Mouse (Mus musculus): ENCODE data around the gene Pbxip1. TPM values are rescaled to one million over a fixed set of nuclear protein-coding genes. Genes with fewer than 3 reads are reported as not detected.

Gene Pbxip1
- polyA plus RNA-seq, 1 experiment from 2014 or later = 8.2 TPM

GRCm38 (mm10) chr3:89402693-89403092 lies 33.8 kb upstream of the Pbxip1 start, which contains the start of gene Lenep:
Gene Lenep (minus strand): TSS chr3:89402793.
- Histone ChIP-seq H3K4me3 (ENCODE audit: low read depth, low read length) (no peak within 1 kb of the TSS), H3K9me3 (ENCODE audit: control insufficient read depth, low read length) (no peaks in the 10 kb centered on the region), H3K36me3 (ENCODE audit: control insufficient read depth, insufficient read depth, low read length) (peaks cover 15% of the 10 kb centered on the region), H3K4me2 (ENCODE audit: low read depth, low read length) (no peak within 1 kb of the TSS), H3K27ac (ENCODE audit: low read depth, low read length) (no peak within 1 kb of the TSS), H3K27me3 (ENCODE audit: control insufficient read depth, insufficient read depth, low read length) (no peaks in the 10 kb centered on the region), H3K9ac (replicated peaks; ENCODE audit: low read depth, low read length) (no peak within 1 kb of the TSS), H3K4me1 (ENCODE audit: control insufficient read depth, insufficient read depth, low read length) (no peaks in the 10 kb centered on the region)
- no peak for ATAC-seq (ENCODE audit: low read depth)
- 86% methylated on average over 5 of the region's 5 CpGs for WGBS

GRCm38 (mm10) chr3:89406887-89407286 lies 29.6 kb upstream of the Pbxip1 start:
- Histone ChIP-seq H3K27me3 (ENCODE audit: control insufficient read depth, insufficient read depth, low read length) (no peaks in the 10 kb centered on the region), H3K4me2 (ENCODE audit: low read depth, low read length) (no peak overlapping the region), H3K27ac (ENCODE audit: low read depth, low read length) (no peak overlapping the region), H3K4me1 (ENCODE audit: control insufficient read depth, insufficient read depth, low read length) (peaks cover 6% of the 10 kb centered on the region), H3K9me3 (ENCODE audit: control insufficient read depth, low read length) (no peaks in the 10 kb centered on the region), H3K36me3 (ENCODE audit: control insufficient read depth, insufficient read depth, low read length) (peaks cover 18% of the 10 kb centered on the region), H3K4me3 (ENCODE audit: low read depth, low read length) (no peak overlapping the region), H3K9ac (replicated peaks; ENCODE audit: low read depth, low read length) (no peak overlapping the region)
- WGBS = 90% methylated on average over 6 of the region's 6 CpGs
- ATAC-seq (ENCODE audit: low read depth) = no peak

- H3K36me3 ChIP-seq (ENCODE audit: control insufficient read depth, insufficient read depth, low read length) = peaks cover 12% of the 10 kb centered on the region
- no peak overlapping the region for H3K27ac ChIP-seq (ENCODE audit: low read depth, low read length)
- no peak overlapping the region for H3K4me2 ChIP-seq (ENCODE audit: low read depth, low read length)
- H3K9ac ChIP-seq (replicated peaks; ENCODE audit: low read depth, low read length) = no peak overlapping the region
- no peaks in the 10 kb centered on the region for H3K27me3 ChIP-seq (ENCODE audit: control insufficient read depth, insufficient read depth, low read length)
- peaks cover 6% of the 10 kb centered on the region for H3K4me1 ChIP-seq (ENCODE audit: control insufficient read depth, insufficient read depth, low read length)
- 65% methylated on average over 16 of the region's 16 CpGs for WGBS
- ATAC-seq (ENCODE audit: low read depth) = no peak
- no peaks in the 10 kb centered on the region for H3K9me3 ChIP-seq (ENCODE audit: control insufficient read depth, low read length)
- no peak overlapping the region for H3K4me3 ChIP-seq (ENCODE audit: low read depth, low read length)
Observed at GRCm38 (mm10) chr3:89408448-89408847, 28.1 kb upstream of the Pbxip1 start.

GRCm38 (mm10) chr3:89409701-89410100 lies 26.8 kb upstream of the Pbxip1 start:
- H3K4me2 ChIP-seq (ENCODE audit: low read depth, low read length) = no peak overlapping the region
- no peaks in the 10 kb centered on the region for H3K9me3 ChIP-seq (ENCODE audit: control insufficient read depth, low read length)
- H3K9ac ChIP-seq (replicated peaks; ENCODE audit: low read depth, low read length) = no peak overlapping the region
- H3K36me3 ChIP-seq (ENCODE audit: control insufficient read depth, insufficient read depth, low read length) = peaks cover 4% of the 10 kb centered on the region; the same call in 1 of the 2 replicates
- no peaks in the 10 kb centered on the region for H3K27me3 ChIP-seq (ENCODE audit: control insufficient read depth, insufficient read depth, low read length)
- ATAC-seq (ENCODE audit: low read depth) = no peak
- no peak overlapping the region for H3K27ac ChIP-seq (ENCODE audit: low read depth, low read length)
- no peak overlapping the region for H3K4me3 ChIP-seq (ENCODE audit: low read depth, low read length)
- peaks cover 6% of the 10 kb centered on the region for H3K4me1 ChIP-seq (ENCODE audit: control insufficient read depth, insufficient read depth, low read length)
- WGBS = 96% methylated on average over 3 of the region's 3 CpGs

- 73% methylated on average over 10 of the region's 10 CpGs for WGBS
- H3K27ac ChIP-seq (ENCODE audit: low read depth, low read length) = peak overlapping the region; percentile 69; the same call in 1 of the 2 replicates
- H3K27me3 ChIP-seq (ENCODE audit: control insufficient read depth, insufficient read depth, low read length) = no peaks in the 10 kb centered on the region
- H3K4me2 ChIP-seq (ENCODE audit: low read depth, low read length) = peak overlapping the region; percentile 86
- H3K9ac ChIP-seq (replicated peaks; ENCODE audit: low read depth, low read length) = peak overlapping the region; percentile 52
- no peak for ATAC-seq (ENCODE audit: low read depth)
- no peaks in the 10 kb centered on the region for H3K9me3 ChIP-seq (ENCODE audit: control insufficient read depth, low read length)
- peak overlapping the region; percentile 42 for H3K4me3 ChIP-seq (ENCODE audit: low read depth, low read length)
- H3K4me1 ChIP-seq (ENCODE audit: control insufficient read depth, insufficient read depth, low read length) = peaks cover 6% of the 10 kb centered on the region
- H3K36me3 ChIP-seq (ENCODE audit: control insufficient read depth, insufficient read depth, low read length) = peaks cover 10% of the 10 kb centered on the region; the same call in 1 of the 2 replicates
Observed at GRCm38 (mm10) chr3:89410864-89411263, 25.6 kb upstream of the Pbxip1 start.

GRCm38 (mm10) chr3:89411490-89412393 lies 24.8 kb upstream of the Pbxip1 start, which contains the start of gene Flad1:
Gene Flad1 (minus strand): TSS chr3:89411870.
- Histone ChIP-seq H3K9ac (replicated peaks; ENCODE audit: low read depth, low read length) (peak within 1 kb of the TSS; percentile 52), H3K27ac (ENCODE audit: low read depth, low read length) (peak within 1 kb of the TSS; percentile 69), H3K9me3 (ENCODE audit: control insufficient read depth, low read length) (no peaks in the 10 kb centered on the region), H3K36me3 (ENCODE audit: control insufficient read depth, insufficient read depth, low read length) (peaks cover 12% of the 10 kb centered on the region; the same call in 1 of the 2 replicates), H3K4me2 (ENCODE audit: low read depth, low read length) (peak within 1 kb of the TSS; percentile 86), H3K4me3 (ENCODE audit: low read depth, low read length) (peak within 1 kb of the TSS; percentile 42), H3K27me3 (ENCODE audit: control insufficient read depth, insufficient read depth, low read length) (no peaks in the 10 kb centered on the region), H3K4me1 (ENCODE audit: control insufficient read depth, insufficient read depth, low read length) (peaks cover 8% of the 10 kb centered on the region)
- WGBS = 6% methylated on average over 28 of the region's 28 CpGs
- ATAC-seq (ENCODE audit: low read depth) = peak; percentile 99

GRCm38 (mm10) chr3:89416158-89416557 lies 20.3 kb upstream of the Pbxip1 start:
- Histone ChIP-seq H3K36me3 (ENCODE audit: control insufficient read depth, insufficient read depth, low read length) (peaks cover 10% of the 10 kb centered on the region; the same call in 1 of the 2 replicates), H3K27ac (ENCODE audit: low read depth, low read length) (no peak overlapping the region), H3K27me3 (ENCODE audit: control insufficient read depth, insufficient read depth, low read length) (no peaks in the 10 kb centered on the region), H3K9ac (replicated peaks; ENCODE audit: low read depth, low read length) (no peak overlapping the region), H3K4me2 (ENCODE audit: low read depth, low read length) (no peak overlapping the region), H3K4me3 (ENCODE audit: low read depth, low read length) (no peak overlapping the region), H3K4me1 (ENCODE audit: control insufficient read depth, insufficient read depth, low read length) (peaks cover 17% of the 10 kb centered on the region), H3K9me3 (ENCODE audit: control insufficient read depth, low read length) (no peaks in the 10 kb centered on the region)
- WGBS = 97% methylated on average over 8 of the region's 8 CpGs
- no peak for ATAC-seq (ENCODE audit: low read depth)

GRCm38 (mm10) chr3:89417131-89417530 lies 19.4 kb upstream of the Pbxip1 start:
- no peak for ATAC-seq (ENCODE audit: low read depth)
- H3K27ac ChIP-seq (ENCODE audit: low read depth, low read length) = peak overlapping the region; percentile 52; the same call in 1 of the 2 replicates
- no peaks in the 10 kb centered on the region for H3K9me3 ChIP-seq (ENCODE audit: control insufficient read depth, low read length)
- H3K4me1 ChIP-seq (ENCODE audit: control insufficient read depth, insufficient read depth, low read length) = peaks cover 23% of the 10 kb centered on the region
- H3K4me2 ChIP-seq (ENCODE audit: low read depth, low read length) = peak overlapping the region; percentile 71
- WGBS = 30% methylated on average over 2 of the region's 2 CpGs
- H3K4me3 ChIP-seq (ENCODE audit: low read depth, low read length) = peak overlapping the region; percentile 56
- H3K9ac ChIP-seq (replicated peaks; ENCODE audit: low read depth, low read length) = peak overlapping the region; percentile 28; the same call in 1 of the 2 replicates
- no peaks in the 10 kb centered on the region for H3K27me3 ChIP-seq (ENCODE audit: control insufficient read depth, insufficient read depth, low read length)
- peaks cover 10% of the 10 kb centered on the region; the same call in 1 of the 2 replicates for H3K36me3 ChIP-seq (ENCODE audit: control insufficient read depth, insufficient read depth, low read length)

GRCm38 (mm10) chr3:89417840-89418169 lies 18.7 kb upstream of the Pbxip1 start:
- under 1% methylated on average over 20 of the region's 20 CpGs for WGBS
- H3K36me3 ChIP-seq (ENCODE audit: control insufficient read depth, insufficient read depth, low read length) = peaks cover 10% of the 10 kb centered on the region; the same call in 1 of the 2 replicates
- H3K9ac ChIP-seq (replicated peaks; ENCODE audit: low read depth, low read length) = peak overlapping the region; percentile 28; the same call in 1 of the 2 replicates
- H3K27me3 ChIP-seq (ENCODE audit: control insufficient read depth, insufficient read depth, low read length) = no peaks in the 10 kb centered on the region
- peak; percentile 57 for ATAC-seq (ENCODE audit: low read depth)
- H3K4me2 ChIP-seq (ENCODE audit: low read depth, low read length) = peak overlapping the region; percentile 71
- no peaks in the 10 kb centered on the region for H3K9me3 ChIP-seq (ENCODE audit: control insufficient read depth, low read length)
- peaks cover 23% of the 10 kb centered on the region for H3K4me1 ChIP-seq (ENCODE audit: control insufficient read depth, insufficient read depth, low read length)
- peak overlapping the region; percentile 52; the same call in 1 of the 2 replicates for H3K27ac ChIP-seq (ENCODE audit: low read depth, low read length)
- H3K4me3 ChIP-seq (ENCODE audit: low read depth, low read length) = peak overlapping the region; percentile 56

Data from neural tube, embryonic 14.5 days (tissue).